Mouse (Mus musculus) left cerebral cortex, adult 9 months (tissue): ENCODE measurements at regions not wholly inside any gene's neighbourhood (a gene's known extent, or its start where the extent isn't known, plus 50 kb on each side); places are given as distances from the start of the nearest gene placed in this dataset.
A peak's percentile ranks its signal among the peaks of the same experiment; 100 is the strongest.
"Not testable (repeated sequence)": the region's sequence is repeated elsewhere in the genome, so short reads cannot be mapped to it uniquely, and the experiment has no call there.

Experiments used
- DNase-seq, 2 experiments: peaks; one replicate each; pipeline ENCODE4 v3.0.0; 2022; ENCODE audit warnings: low spot score in 2 of 2

GRCm38 (mm10) chr6:37692758-37693157 is 162.8 kb downstream of the Akr1d1 start:
- DNase-seq, result no peak

DNA sequence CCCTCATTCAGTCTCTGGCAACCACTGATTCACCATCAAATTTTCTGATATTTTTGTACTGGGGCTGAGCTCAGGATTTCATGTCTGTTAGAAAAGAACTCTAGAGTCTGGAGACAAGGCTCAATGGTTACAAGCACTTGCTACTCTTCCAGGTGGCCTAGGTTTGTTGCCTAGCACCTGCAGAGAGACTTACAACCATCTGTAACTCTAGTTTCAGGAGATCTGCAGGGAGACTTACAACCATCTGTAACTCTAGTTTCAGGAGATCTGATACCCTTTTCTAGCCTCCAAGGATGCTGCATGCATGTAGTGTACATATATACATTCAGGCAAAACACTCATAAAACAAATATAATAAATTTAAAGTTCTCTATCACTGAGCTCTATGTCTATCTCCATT is 166.1 kb downstream of the Akr1d1 start:
- no peak for DNase-seq

- DNase-seq, result no peak
Observed at GRCm38 (mm10) chr6:37703946-37704345, 166.7 kb upstream of the Trim24 start.

- DNase-seq, result no peak
Observed at GRCm38 (mm10) chr6:37705733-37706145, 164.9 kb upstream of the Trim24 start.

- not testable (repeated sequence) for DNase-seq
Observed at GRCm38 (mm10) chr6:37707671-37708070, 162.9 kb upstream of the Trim24 start.

DNA sequence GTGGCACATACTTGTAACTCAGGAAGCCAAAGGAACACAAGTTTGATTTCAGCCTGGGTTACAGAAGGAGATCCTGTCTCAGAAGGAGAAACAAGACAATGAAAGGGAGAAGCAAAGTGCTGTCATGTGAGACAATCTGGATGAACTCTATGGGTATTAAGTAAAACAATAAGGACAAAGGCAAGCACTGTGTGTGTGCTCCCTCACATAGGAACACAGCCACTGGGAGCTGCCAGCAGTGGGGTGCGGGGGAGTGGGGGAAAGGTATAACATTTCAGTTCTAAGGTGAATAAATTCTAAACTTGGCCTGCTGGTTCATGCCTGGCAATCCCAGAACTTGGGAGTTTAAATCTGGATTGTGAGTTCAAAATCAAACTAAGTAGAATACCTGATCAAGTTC is 158.8 kb upstream of the Trim24 start:
- DNase-seq, result no peak

DNA sequence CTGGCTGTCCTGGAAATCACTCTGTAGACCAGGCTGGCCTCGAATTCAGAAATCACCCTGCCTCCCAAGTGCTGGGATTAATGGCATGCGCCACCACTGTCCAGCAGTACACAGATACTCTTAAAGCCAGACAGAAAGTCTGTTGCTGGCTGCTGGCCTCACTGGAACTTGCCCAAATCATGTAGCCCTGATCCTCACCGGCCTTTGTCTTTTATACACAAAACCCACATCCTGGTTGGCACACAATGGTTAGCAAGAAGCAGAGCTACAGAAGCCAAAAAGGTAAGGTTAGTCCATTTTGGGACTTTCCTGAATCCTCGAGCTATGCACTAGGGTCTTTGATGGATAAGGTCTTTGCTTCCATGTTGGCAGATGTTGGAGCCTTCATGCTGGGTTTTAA is 157.2 kb upstream of the Trim24 start:
- no peak for DNase-seq

GRCm38 (mm10) chr6:37714223-37714928 is 156.2 kb upstream of the Trim24 start:
- DNase-seq, result no peak

DNA sequence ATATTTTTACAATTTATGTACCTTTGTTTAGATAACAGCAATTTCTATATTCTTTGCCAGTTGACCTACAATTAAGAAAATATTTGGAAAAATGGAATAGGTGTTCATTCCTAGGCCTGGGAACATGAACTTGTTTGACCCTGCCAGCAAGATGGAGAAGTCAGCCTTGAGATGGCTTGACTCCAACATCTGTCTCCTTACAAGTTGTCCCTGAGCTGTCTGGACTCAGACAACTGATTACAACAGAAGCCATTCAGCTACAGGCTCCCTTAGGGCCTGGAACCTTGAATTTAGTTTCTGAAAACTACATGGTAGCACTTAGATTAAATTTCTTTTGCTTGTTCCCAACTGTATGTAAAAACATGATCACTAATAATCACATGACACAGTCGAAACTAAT is 148.9 kb upstream of the Trim24 start:
- DNase-seq, result no peak

DNA sequence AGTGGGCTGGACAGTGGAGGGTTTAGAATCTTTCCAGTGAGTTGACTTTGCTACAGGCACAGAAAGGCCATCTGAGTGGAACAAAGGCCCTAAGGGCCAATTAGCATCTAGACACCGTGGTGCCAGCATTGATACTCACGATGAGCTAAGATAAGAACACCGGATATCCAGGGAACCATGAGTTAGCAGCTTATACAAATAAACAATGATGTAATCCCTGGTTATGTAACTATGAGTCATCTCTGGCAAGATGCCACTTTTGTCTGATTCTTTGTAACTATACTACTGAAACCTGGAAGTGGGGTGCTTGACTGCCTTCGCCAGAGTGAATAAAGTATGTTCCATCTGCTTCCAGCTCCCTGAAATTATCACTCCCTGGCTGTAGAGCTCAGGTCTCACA is 147.3 kb upstream of the Trim24 start:
- DNase-seq, result peak; percentile 11 to 60

DNA sequence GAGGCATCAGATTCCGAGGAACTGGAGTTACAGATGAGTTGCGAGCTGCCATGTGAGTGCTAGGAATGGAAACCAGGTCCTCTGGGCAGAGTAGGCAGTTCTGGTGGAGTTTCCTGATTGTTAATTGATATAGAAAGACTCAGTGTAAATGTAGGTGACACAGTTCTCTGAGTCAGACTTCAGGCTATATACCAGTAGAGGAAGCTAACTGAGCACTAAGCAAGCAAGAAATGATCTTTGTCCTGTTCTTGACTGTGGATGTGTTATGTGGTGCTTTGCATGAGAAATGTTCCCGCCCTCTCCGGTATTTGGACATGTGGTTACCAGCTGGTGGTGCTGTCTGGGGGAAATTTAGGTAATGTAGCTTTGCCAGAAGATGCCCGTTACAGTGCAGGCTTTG is 146.4 kb upstream of the Trim24 start:
- DNase-seq, result no peak

- DNase-seq, result no peak
Observed at GRCm38 (mm10) chr6:37728621-37729020, 142.0 kb upstream of the Trim24 start.

DNA sequence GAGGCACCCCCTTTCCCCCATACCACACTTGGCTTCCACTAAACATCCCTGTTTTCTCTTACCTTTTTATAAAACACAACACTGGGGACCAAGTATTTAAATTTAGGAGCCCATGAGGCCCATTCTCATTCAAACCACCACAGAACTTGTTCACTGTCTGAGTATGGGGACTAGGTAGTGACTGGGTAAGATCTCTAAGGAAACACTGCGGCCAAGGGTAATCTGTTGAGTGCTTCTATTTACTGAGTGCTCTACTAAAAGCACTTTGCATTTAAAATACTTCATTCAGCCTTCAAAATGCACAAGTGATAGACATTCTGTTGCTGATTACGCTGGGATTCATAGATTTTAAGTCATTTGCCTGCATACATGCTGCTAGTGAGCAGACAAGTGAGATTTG is 141.4 kb upstream of the Trim24 start:
- no peak for DNase-seq

- no peak for DNase-seq
Observed at GRCm38 (mm10) chr6:37730500-37731239, 139.9 kb upstream of the Trim24 start.

- peak; percentile 22 to 59 for DNase-seq
Observed at GRCm38 (mm10) chr6:37732385-37732784, 138.2 kb upstream of the Trim24 start.

GRCm38 (mm10) chr6:37735288-37735961 is 135.2 kb upstream of the Trim24 start:
- no peak for DNase-seq

GRCm38 (mm10) chr6:37735962-37736297 is 134.7 kb upstream of the Trim24 start:
- DNase-seq, result no peak

GRCm38 (mm10) chr6:37740982-37741889 is 129.4 kb upstream of the Trim24 start:
- DNase-seq, result no peak

DNA sequence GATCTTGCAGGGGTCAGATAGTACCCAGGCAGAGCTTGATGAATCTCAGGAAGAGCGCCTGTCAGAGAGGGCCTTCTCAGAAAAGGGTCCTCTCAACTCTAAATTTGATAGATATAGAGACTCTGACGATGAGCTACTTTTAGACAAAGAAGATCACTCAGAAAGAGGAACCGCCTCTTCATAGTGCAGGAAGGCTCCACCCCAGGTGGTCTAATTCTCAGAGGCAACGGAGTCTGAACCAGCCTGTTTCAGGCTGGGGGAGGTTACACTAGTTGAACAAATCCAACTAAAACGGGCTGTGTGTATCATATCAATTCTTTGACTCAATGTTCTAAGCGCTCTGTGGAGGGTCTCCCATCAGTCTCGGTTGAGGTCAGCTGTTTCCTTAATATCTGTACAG is 128.7 kb upstream of the Trim24 start:
- not testable (repeated sequence) for DNase-seq

- no peak for DNase-seq
Observed at GRCm38 (mm10) chr6:37744679-37745078, 125.9 kb upstream of the Trim24 start.

DNA sequence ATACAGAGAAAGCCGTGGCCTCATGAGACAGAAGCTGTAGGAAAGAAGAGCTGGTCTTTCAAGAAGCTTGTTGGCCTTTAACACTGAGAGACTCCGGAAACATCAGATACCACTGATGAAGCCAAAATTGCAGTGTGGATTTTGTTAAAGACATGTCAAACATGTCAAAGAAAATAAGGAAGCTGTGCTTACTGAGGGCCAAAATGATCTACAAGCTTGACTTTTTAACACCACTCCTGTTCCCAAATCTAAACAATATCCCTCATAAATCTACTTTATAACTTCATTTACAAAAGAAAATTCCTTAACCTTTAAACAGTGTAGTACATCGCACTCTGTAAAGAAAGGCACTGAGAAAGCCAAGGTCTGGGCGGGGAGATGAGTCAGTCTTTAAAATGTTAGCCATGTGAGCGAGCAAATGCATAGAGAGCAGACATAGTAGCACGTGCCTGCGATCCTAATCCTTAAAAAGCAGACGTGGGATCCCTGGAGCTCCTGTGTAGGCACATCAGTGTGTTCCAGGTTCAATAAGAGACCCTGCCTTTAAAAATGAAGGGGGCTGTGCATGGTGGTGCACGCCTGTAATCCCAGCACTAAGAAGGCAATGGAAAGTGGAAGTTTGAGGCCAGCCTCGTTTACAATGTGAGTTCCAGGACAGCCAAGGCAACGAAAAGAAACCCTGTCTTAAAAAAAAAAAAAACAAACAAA is 125.1 kb upstream of the Trim24 start:
- no peak for DNase-seq
